Mouse (Mus musculus): ENCODE data around the gene Gm3106.
"Not testable (repeated sequence)": the region's sequence is repeated elsewhere in the genome, so short reads cannot be mapped to it uniquely, and the experiment has no call there.

Gene Gm3106

GRCm38 (mm10) chr5:94217705-94218104, at the start of gene Gm3106:
Gene Gm3106, plus strand, starts transcription at chr5:94218005.
- not testable (repeated sequence) for DNase-seq (ENCODE audit: low read depth)
